Mouse (Mus musculus): ENCODE data around the gene S100a6. TPM values are rescaled to one million over a fixed set of nuclear protein-coding genes. Genes with fewer than 3 reads are reported as not detected.

Gene S100a6
- polyA plus RNA-seq, 1 experiment from 2014 or later = 334 TPM

GRCm38 (mm10) chr3:90595556-90595955, 17.1 kb upstream of the S100a6 start:
- Histone ChIP-seq H3K9ac (ENCODE audit: low read depth, low read length) (no peak overlapping the region), H3K4me2 (ENCODE audit: low read depth, low read length) (no peak overlapping the region), H3K27me3 (replicated peaks; ENCODE audit: control insufficient read depth, insufficient read depth, low read length) (no peaks in the 10 kb centered on the region), H3K27ac (replicated peaks; ENCODE audit: low read depth, low read length) (no peak overlapping the region), H3K9me3 (ENCODE audit: control insufficient read depth, low read length) (no peaks in the 10 kb centered on the region), H3K36me3 (ENCODE audit: control insufficient read depth, insufficient read depth, low read length) (no peaks in the 10 kb centered on the region), H3K4me1 (ENCODE audit: control insufficient read depth, insufficient read depth, low read length) (no peaks in the 10 kb centered on the region), H3K4me3 (ENCODE audit: low read depth, low read length) (no peak overlapping the region)
- ATAC-seq (ENCODE audit: low read depth) = no peak
- 80% methylated on average over 5 of the region's 5 CpGs for WGBS
- DNase-seq (ENCODE audit: low spot score) = no peak

GRCm38 (mm10) chr3:90596810-90597209, 15.9 kb upstream of the S100a6 start:
- Histone ChIP-seq H3K9ac (ENCODE audit: low read depth, low read length) (no peak overlapping the region), H3K4me1 (ENCODE audit: control insufficient read depth, insufficient read depth, low read length) (no peaks in the 10 kb centered on the region; the same call in 1 of the 2 replicates), H3K9me3 (ENCODE audit: control insufficient read depth, low read length) (no peaks in the 10 kb centered on the region), H3K27me3 (replicated peaks; ENCODE audit: control insufficient read depth, insufficient read depth, low read length) (no peaks in the 10 kb centered on the region), H3K4me3 (ENCODE audit: low read depth, low read length) (no peak overlapping the region), H3K27ac (replicated peaks; ENCODE audit: low read depth, low read length) (no peak overlapping the region), H3K4me2 (ENCODE audit: low read depth, low read length) (no peak overlapping the region), H3K36me3 (ENCODE audit: control insufficient read depth, insufficient read depth, low read length) (no peaks in the 10 kb centered on the region)
- DNase-seq (ENCODE audit: low spot score) (no peak), ATAC-seq (ENCODE audit: low read depth) (no peak)
- WGBS = 85% methylated on average over 6 of the region's 6 CpGs

GRCm38 (mm10) chr3:90597736-90598135, 14.9 kb upstream of the S100a6 start:
- Histone ChIP-seq H3K36me3 (ENCODE audit: control insufficient read depth, insufficient read depth, low read length) (no peaks in the 10 kb centered on the region), H3K9me3 (ENCODE audit: control insufficient read depth, low read length) (no peaks in the 10 kb centered on the region), H3K27ac (replicated peaks; ENCODE audit: low read depth, low read length) (no peak overlapping the region), H3K27me3 (replicated peaks; ENCODE audit: control insufficient read depth, insufficient read depth, low read length) (no peaks in the 10 kb centered on the region), H3K4me2 (ENCODE audit: low read depth, low read length) (no peak overlapping the region), H3K9ac (ENCODE audit: low read depth, low read length) (no peak overlapping the region), H3K4me1 (ENCODE audit: control insufficient read depth, insufficient read depth, low read length) (peaks cover under 1% of the 10 kb centered on the region), H3K4me3 (ENCODE audit: low read depth, low read length) (no peak overlapping the region)
- 27% methylated on average over 6 of the region's 6 CpGs for WGBS
- ATAC-seq (ENCODE audit: low read depth) (no peak), DNase-seq (ENCODE audit: low spot score) (no peak)

GRCm38 (mm10) chr3:90598212-90598611, 14.5 kb upstream of the S100a6 start:
- Histone ChIP-seq H3K4me3 (ENCODE audit: low read depth, low read length) (no peak overlapping the region), H3K27ac (replicated peaks; ENCODE audit: low read depth, low read length) (no peak overlapping the region), H3K36me3 (ENCODE audit: control insufficient read depth, insufficient read depth, low read length) (no peaks in the 10 kb centered on the region), H3K4me2 (ENCODE audit: low read depth, low read length) (no peak overlapping the region), H3K9ac (ENCODE audit: low read depth, low read length) (no peak overlapping the region), H3K9me3 (ENCODE audit: control insufficient read depth, low read length) (no peaks in the 10 kb centered on the region), H3K27me3 (replicated peaks; ENCODE audit: control insufficient read depth, insufficient read depth, low read length) (no peaks in the 10 kb centered on the region), H3K4me1 (ENCODE audit: control insufficient read depth, insufficient read depth, low read length) (peaks cover 5% of the 10 kb centered on the region)
- ATAC-seq (ENCODE audit: low read depth) = no peak
- 75% methylated on average over 4 of the region's 4 CpGs for WGBS
- no peak for DNase-seq (ENCODE audit: low spot score)

- Histone ChIP-seq H3K27ac (replicated peaks; ENCODE audit: low read depth, low read length) (no peak overlapping the region), H3K4me3 (ENCODE audit: low read depth, low read length) (no peak overlapping the region), H3K9me3 (ENCODE audit: control insufficient read depth, low read length) (no peaks in the 10 kb centered on the region), H3K27me3 (replicated peaks; ENCODE audit: control insufficient read depth, insufficient read depth, low read length) (no peaks in the 10 kb centered on the region), H3K4me1 (ENCODE audit: control insufficient read depth, insufficient read depth, low read length) (peaks cover 15% of the 10 kb centered on the region), H3K4me2 (ENCODE audit: low read depth, low read length) (no peak overlapping the region), H3K9ac (ENCODE audit: low read depth, low read length) (no peak overlapping the region), H3K36me3 (ENCODE audit: control insufficient read depth, insufficient read depth, low read length) (no peaks in the 10 kb centered on the region)
- ATAC-seq (ENCODE audit: low read depth) = no peak
- WGBS = 75% methylated on average over 3 of the region's 3 CpGs
- no peak for DNase-seq (ENCODE audit: low spot score)
Observed at GRCm38 (mm10) chr3:90599401-90599800, 13.3 kb upstream of the S100a6 start.

GRCm38 (mm10) chr3:90600036-90600435, 12.6 kb upstream of the S100a6 start:
- Histone ChIP-seq H3K4me1 (ENCODE audit: control insufficient read depth, insufficient read depth, low read length) (peaks cover 22% of the 10 kb centered on the region), H3K9ac (ENCODE audit: low read depth, low read length) (no peak overlapping the region), H3K27me3 (replicated peaks; ENCODE audit: control insufficient read depth, insufficient read depth, low read length) (no peaks in the 10 kb centered on the region), H3K27ac (replicated peaks; ENCODE audit: low read depth, low read length) (no peak overlapping the region), H3K36me3 (ENCODE audit: control insufficient read depth, insufficient read depth, low read length) (no peaks in the 10 kb centered on the region), H3K4me2 (ENCODE audit: low read depth, low read length) (no peak overlapping the region), H3K9me3 (ENCODE audit: control insufficient read depth, low read length) (no peaks in the 10 kb centered on the region), H3K4me3 (ENCODE audit: low read depth, low read length) (no peak overlapping the region)
- WGBS = 69% methylated on average over 4 of the region's 6 CpGs
- ATAC-seq (ENCODE audit: low read depth) = no peak
- no peak for DNase-seq (ENCODE audit: low spot score)

GRCm38 (mm10) chr3:90600458-90601195, 12.1 kb upstream of the S100a6 start:
- Histone ChIP-seq H3K27me3 (replicated peaks; ENCODE audit: control insufficient read depth, insufficient read depth, low read length) (no peaks in the 10 kb centered on the region), H3K4me1 (ENCODE audit: control insufficient read depth, insufficient read depth, low read length) (peaks cover 28% of the 10 kb centered on the region), H3K4me2 (ENCODE audit: low read depth, low read length) (no peak overlapping the region), H3K36me3 (ENCODE audit: control insufficient read depth, insufficient read depth, low read length) (no peaks in the 10 kb centered on the region), H3K9ac (ENCODE audit: low read depth, low read length) (no peak overlapping the region), H3K4me3 (ENCODE audit: low read depth, low read length) (no peak overlapping the region), H3K27ac (replicated peaks; ENCODE audit: low read depth, low read length) (no peak overlapping the region), H3K9me3 (ENCODE audit: control insufficient read depth, low read length) (no peaks in the 10 kb centered on the region)
- DNase-seq (ENCODE audit: low spot score) (no peak), ATAC-seq (ENCODE audit: low read depth) (no peak)
- 76% methylated on average over 8 of the region's 8 CpGs for WGBS

- H3K4me1 ChIP-seq (ENCODE audit: control insufficient read depth, insufficient read depth, low read length) = peaks cover 37% of the 10 kb centered on the region
- H3K9me3 ChIP-seq (ENCODE audit: control insufficient read depth, low read length) = no peaks in the 10 kb centered on the region
- DNase-seq (ENCODE audit: low spot score) = no peak
- H3K36me3 ChIP-seq (ENCODE audit: control insufficient read depth, insufficient read depth, low read length) = no peaks in the 10 kb centered on the region
- H3K4me2 ChIP-seq (ENCODE audit: low read depth, low read length) = no peak within 1 kb of the TSS
- H3K27ac ChIP-seq (replicated peaks; ENCODE audit: low read depth, low read length) = peak within 1 kb of the TSS; percentile 82; the same call in 1 of the 2 replicates
- H3K9ac ChIP-seq (ENCODE audit: low read depth, low read length) = no peak within 1 kb of the TSS
- no peak for ATAC-seq (ENCODE audit: low read depth)
- no peak within 1 kb of the TSS for H3K4me3 ChIP-seq (ENCODE audit: low read depth, low read length)
- 75% methylated on average over 11 of the region's 11 CpGs for WGBS
- no peaks in the 10 kb centered on the region for H3K27me3 ChIP-seq (replicated peaks; ENCODE audit: control insufficient read depth, insufficient read depth, low read length)
Observed at GRCm38 (mm10) chr3:90601486-90602110, 11.1 kb upstream of the S100a6 start, which contains the start of gene Gm42674. TSS of gene Gm42674 (plus strand) at chr3:90601904.
